Mouse (Mus musculus): ENCODE measurements around the gene H2-K1.
"Not testable (repeated sequence)": the region's sequence is repeated elsewhere in the genome, so short reads cannot be mapped to it uniquely, and the experiment has no call there.

GRCm38 (mm10) chr17:33997025-33997424 lies 3.1 kb downstream of the H2-K1 start:
- TF ChIP-seq CTCF (IDR thresholded peaks at IDR 0.05; ENCODE audit: low read depth); EP300 (optimal IDR thresholded peaks at IDR 0.05): not testable (repeated sequence)
